Mouse (Mus musculus): ENCODE results near the gene Adgra1. TPM values are rescaled to one million over a fixed set of nuclear protein-coding genes. Genes with fewer than 3 reads are reported as not detected.

Adgra1 gene
- polyA plus RNA-seq, 1 experiment from 2014 or later = not detected

- Histone ChIP-seq H3K4me3 (ENCODE audit: low read depth, low read length) (no peak overlapping the region), H3K9ac (ENCODE audit: low read depth, low read length) (no peak overlapping the region), H3K27me3 (ENCODE audit: control insufficient read depth, insufficient read depth, low read length) (no peaks in the 10 kb centered on the region), H3K4me2 (no peak overlapping the region), H3K4me1 (ENCODE audit: control insufficient read depth, insufficient read depth, low read length) (no peaks in the 10 kb centered on the region), H3K9me3 (replicated peaks; ENCODE audit: control insufficient read depth, low read length) (no peaks in the 10 kb centered on the region), H3K27ac (ENCODE audit: low read depth, low read length) (no peak overlapping the region), H3K36me3 (ENCODE audit: control insufficient read depth, insufficient read depth, low read length) (no peaks in the 10 kb centered on the region)
- no peak for ATAC-seq (replicated peaks; ENCODE audit: insufficient number of reproducible peaks, low FRiP score, low TSS enrichment)
- WGBS (ENCODE audit: insufficient replicate concordance) = 79% methylated on average over 6 of the region's 6 CpGs
Measured at GRCm38 (mm10) chr7:139810036-139810435, 23.9 kb upstream of the Adgra1 start.

- no peaks in the 10 kb centered on the region for H3K36me3 ChIP-seq (ENCODE audit: control insufficient read depth, insufficient read depth, low read length)
- ATAC-seq (replicated peaks; ENCODE audit: insufficient number of reproducible peaks, low FRiP score, low TSS enrichment) = no peak
- H3K9me3 ChIP-seq (replicated peaks; ENCODE audit: control insufficient read depth, low read length) = no peaks in the 10 kb centered on the region
- no peak overlapping the region for H3K4me2 ChIP-seq
- H3K4me3 ChIP-seq (ENCODE audit: low read depth, low read length) = no peak overlapping the region
- H3K4me1 ChIP-seq (ENCODE audit: control insufficient read depth, insufficient read depth, low read length) = no peaks in the 10 kb centered on the region
- H3K9ac ChIP-seq (ENCODE audit: low read depth, low read length) = no peak overlapping the region
- 81% methylated on average over 7 of the region's 7 CpGs for WGBS (ENCODE audit: insufficient replicate concordance)
- no peaks in the 10 kb centered on the region for H3K27me3 ChIP-seq (ENCODE audit: control insufficient read depth, insufficient read depth, low read length)
- no peak overlapping the region for H3K27ac ChIP-seq (ENCODE audit: low read depth, low read length)
Measured at GRCm38 (mm10) chr7:139811706-139812105, 22.3 kb upstream of the Adgra1 start.

GRCm38 (mm10) chr7:139813577-139814207, 20.3 kb upstream of the Adgra1 start:
- Histone ChIP-seq H3K4me1 (ENCODE audit: control insufficient read depth, insufficient read depth, low read length) (no peaks in the 10 kb centered on the region), H3K27me3 (ENCODE audit: control insufficient read depth, insufficient read depth, low read length) (no peaks in the 10 kb centered on the region), H3K27ac (ENCODE audit: low read depth, low read length) (no peak overlapping the region), H3K4me2 (no peak overlapping the region), H3K4me3 (ENCODE audit: low read depth, low read length) (no peak overlapping the region), H3K9ac (ENCODE audit: low read depth, low read length) (no peak overlapping the region), H3K9me3 (replicated peaks; ENCODE audit: control insufficient read depth, low read length) (no peaks in the 10 kb centered on the region), H3K36me3 (ENCODE audit: control insufficient read depth, insufficient read depth, low read length) (no peaks in the 10 kb centered on the region)
- no peak for ATAC-seq (replicated peaks; ENCODE audit: insufficient number of reproducible peaks, low FRiP score, low TSS enrichment)
- 83% methylated on average over 6 of the region's 6 CpGs for WGBS (ENCODE audit: insufficient replicate concordance)

GRCm38 (mm10) chr7:139822301-139823010, 11.5 kb upstream of the Adgra1 start:
- Histone ChIP-seq H3K9me3 (replicated peaks; ENCODE audit: control insufficient read depth, low read length) (no peaks in the 10 kb centered on the region), H3K9ac (ENCODE audit: low read depth, low read length) (no peak overlapping the region), H3K27me3 (ENCODE audit: control insufficient read depth, insufficient read depth, low read length) (no peaks in the 10 kb centered on the region), H3K4me3 (ENCODE audit: low read depth, low read length) (no peak overlapping the region), H3K4me1 (ENCODE audit: control insufficient read depth, insufficient read depth, low read length) (no peaks in the 10 kb centered on the region), H3K4me2 (no peak overlapping the region), H3K27ac (ENCODE audit: low read depth, low read length) (no peak overlapping the region), H3K36me3 (ENCODE audit: control insufficient read depth, insufficient read depth, low read length) (no peaks in the 10 kb centered on the region)
- ATAC-seq (replicated peaks; ENCODE audit: insufficient number of reproducible peaks, low FRiP score, low TSS enrichment) = no peak
- WGBS (ENCODE audit: insufficient replicate concordance) = 63% methylated on average over 12 of the region's 12 CpGs

- Histone ChIP-seq H3K4me1 (ENCODE audit: control insufficient read depth, insufficient read depth, low read length) (no peaks in the 10 kb centered on the region), H3K9me3 (replicated peaks; ENCODE audit: control insufficient read depth, low read length) (no peaks in the 10 kb centered on the region), H3K4me3 (ENCODE audit: low read depth, low read length) (no peak overlapping the region), H3K27me3 (ENCODE audit: control insufficient read depth, insufficient read depth, low read length) (peaks cover 9% of the 10 kb centered on the region; the same call in 1 of the 2 replicates), H3K36me3 (ENCODE audit: control insufficient read depth, insufficient read depth, low read length) (no peaks in the 10 kb centered on the region), H3K9ac (ENCODE audit: low read depth, low read length) (no peak overlapping the region), H3K4me2 (no peak overlapping the region), H3K27ac (ENCODE audit: low read depth, low read length) (no peak overlapping the region)
- no peak for ATAC-seq (replicated peaks; ENCODE audit: insufficient number of reproducible peaks, low FRiP score, low TSS enrichment)
- WGBS (ENCODE audit: insufficient replicate concordance) = 7% methylated on average over 9 of the region's 9 CpGs
Measured at GRCm38 (mm10) chr7:139827687-139828086, 6.3 kb upstream of the Adgra1 start.

- H3K27ac ChIP-seq (ENCODE audit: low read depth, low read length) = no peak overlapping the region
- 28% methylated on average over 5 of the region's 5 CpGs for WGBS (ENCODE audit: insufficient replicate concordance)
- H3K27me3 ChIP-seq (ENCODE audit: control insufficient read depth, insufficient read depth, low read length) = peaks cover 31% of the 10 kb centered on the region
- H3K4me3 ChIP-seq (ENCODE audit: low read depth, low read length) = no peak overlapping the region
- H3K36me3 ChIP-seq (ENCODE audit: control insufficient read depth, insufficient read depth, low read length) = no peaks in the 10 kb centered on the region
- H3K9ac ChIP-seq (ENCODE audit: low read depth, low read length) = no peak overlapping the region
- peaks cover 4% of the 10 kb centered on the region; the same call in 1 of the 2 replicates for H3K4me1 ChIP-seq (ENCODE audit: control insufficient read depth, insufficient read depth, low read length)
- no peak for ATAC-seq (replicated peaks; ENCODE audit: insufficient number of reproducible peaks, low FRiP score, low TSS enrichment)
- peak overlapping the region; percentile 55 for H3K4me2 ChIP-seq
- H3K9me3 ChIP-seq (replicated peaks; ENCODE audit: control insufficient read depth, low read length) = no peaks in the 10 kb centered on the region
Measured at GRCm38 (mm10) chr7:139833532-139833931, 442 bp upstream of the Adgra1 start.

- Histone ChIP-seq H3K9ac (ENCODE audit: low read depth, low read length) (no peak overlapping the region), H3K36me3 (ENCODE audit: control insufficient read depth, insufficient read depth, low read length) (no peaks in the 10 kb centered on the region), H3K4me1 (ENCODE audit: control insufficient read depth, insufficient read depth, low read length) (peaks cover 4% of the 10 kb centered on the region; the same call in 1 of the 2 replicates), H3K4me3 (ENCODE audit: low read depth, low read length) (no peak overlapping the region), H3K4me2 (no peak overlapping the region), H3K27ac (ENCODE audit: low read depth, low read length) (no peak overlapping the region), H3K9me3 (replicated peaks; ENCODE audit: control insufficient read depth, low read length) (no peaks in the 10 kb centered on the region), H3K27me3 (ENCODE audit: control insufficient read depth, insufficient read depth, low read length) (peaks cover 31% of the 10 kb centered on the region)
- no peak for ATAC-seq (replicated peaks; ENCODE audit: insufficient number of reproducible peaks, low FRiP score, low TSS enrichment)
- 71% methylated on average over 15 of the region's 15 CpGs for WGBS (ENCODE audit: insufficient replicate concordance)
Measured at GRCm38 (mm10) chr7:139835140-139836131, 1.5 kb downstream of the Adgra1 start.

GRCm38 (mm10) chr7:139840443-139841168, 6.6 kb downstream of the Adgra1 start:
- ATAC-seq (replicated peaks; ENCODE audit: insufficient number of reproducible peaks, low FRiP score, low TSS enrichment) = no peak
- Histone ChIP-seq H3K9ac (ENCODE audit: low read depth, low read length) (no peak overlapping the region), H3K4me3 (ENCODE audit: low read depth, low read length) (no peak overlapping the region), H3K36me3 (ENCODE audit: control insufficient read depth, insufficient read depth, low read length) (no peaks in the 10 kb centered on the region), H3K4me1 (ENCODE audit: control insufficient read depth, insufficient read depth, low read length) (no peaks in the 10 kb centered on the region), H3K9me3 (replicated peaks; ENCODE audit: control insufficient read depth, low read length) (no peaks in the 10 kb centered on the region), H3K4me2 (no peak overlapping the region), H3K27ac (ENCODE audit: low read depth, low read length) (no peak overlapping the region), H3K27me3 (ENCODE audit: control insufficient read depth, insufficient read depth, low read length) (peaks cover 9% of the 10 kb centered on the region)
- WGBS (ENCODE audit: insufficient replicate concordance) = 78% methylated on average over 11 of the region's 11 CpGs

Measured in heart, embryonic 11.5 days (tissue).